Mouse (Mus musculus) erythroid progenitor cell, adult 5-6 weeks (primary cell): ENCODE data around the gene Mdm4. TPM values are rescaled to one million over a fixed set of nuclear protein-coding genes. Genes with fewer than 3 reads are reported as not detected.

ENCODE experiments used
- ATAC-seq: replicated peaks from 2 replicates; pipeline ENCODE4 v1.8.0; 2016; ENCODE audit warnings: moderate number of reproducible peaks, mild to moderate bottlenecking, moderate TSS enrichment, inconsistent platforms; ENCODE audit not compliant: poor library complexity, low FRiP score, severe bottlenecking
- total RNA-seq, 2 experiments: library from RNA; stranded (forward) in 1 of 2; stranded (reverse) in 1 of 2; fragments of 150-400 nt in 1 of 2; fragments of 186-747, 209-891 nt in 1 of 2; gene quantifications; 2 replicates each; pipeline versions ENCODE4 v1.2.3 to v1.2.4; 2015 to 2017; ENCODE audit warnings: low replicate concordance in 2 of 2

Gene Mdm4
- total RNA-seq (2015; ENCODE audit: low replicate concordance) (92.3 and 118 TPM in 2 replicates), total RNA-seq (2017; ENCODE audit: low replicate concordance) (148 and 163 TPM in 2 replicates)

GRCm38 (mm10) chr1:133030461-133030860 lies at the start of gene Mdm4:
Mdm4 (minus strand) TSS chr1:133030561.
- ATAC-seq = no peak

- ATAC-seq = no peak
These were observed 49.8 kb upstream of the Mdm4 start for GRCm38 (mm10) chr1:133080079-133080561.

- no peak for ATAC-seq
These were observed 49.1 kb upstream of the Mdm4 start for GRCm38 (mm10) chr1:133079509-133079908.

GRCm38 (mm10) chr1:133078338-133078727 lies 48.0 kb upstream of the Mdm4 start:
- ATAC-seq = no peak

- no peak for ATAC-seq
These were observed 47.4 kb upstream of the Mdm4 start for GRCm38 (mm10) chr1:133077606-133078337.

GRCm38 (mm10) chr1:133076681-133077514 lies 46.5 kb upstream of the Mdm4 start:
- ATAC-seq = no peak

- no peak for ATAC-seq
These were observed 45.5 kb upstream of the Mdm4 start for GRCm38 (mm10) chr1:133075651-133076400.

- no peak for ATAC-seq
These were observed 44.2 kb upstream of the Mdm4 start for GRCm38 (mm10) chr1:133074541-133074940.

- no peak for ATAC-seq
These were observed 43.0 kb upstream of the Mdm4 start for GRCm38 (mm10) chr1:133073327-133073856.

- ATAC-seq = no peak
These were observed 41.5 kb upstream of the Mdm4 start for GRCm38 (mm10) chr1:133071666-133072381.

- ATAC-seq = no peak
These were observed 39.8 kb upstream of the Mdm4 start for GRCm38 (mm10) chr1:133070157-133070556.

GRCm38 (mm10) chr1:133069275-133070120 lies 39.1 kb upstream of the Mdm4 start:
- ATAC-seq = no peak

GRCm38 (mm10) chr1:133068669-133069274 lies 38.4 kb upstream of the Mdm4 start:
- no peak for ATAC-seq

GRCm38 (mm10) chr1:133068268-133068667 lies 37.9 kb upstream of the Mdm4 start:
- ATAC-seq = no peak

GRCm38 (mm10) chr1:133063164-133063563 lies 32.8 kb upstream of the Mdm4 start:
- no peak for ATAC-seq

GRCm38 (mm10) chr1:133060681-133061080 lies 30.3 kb upstream of the Mdm4 start:
- ATAC-seq = no peak

- ATAC-seq = no peak
These were observed 29.2 kb upstream of the Mdm4 start for GRCm38 (mm10) chr1:133059592-133059991.
